Mouse (Mus musculus): ENCODE data around the gene Tmed8. TPM values are rescaled to one million over a fixed set of nuclear protein-coding genes. Genes with fewer than 3 reads are reported as not detected.
"Not testable (repeated sequence)": the region's sequence is repeated elsewhere in the genome, so short reads cannot be mapped to it uniquely, and the experiment has no call there.

The Tmed8 gene
- polyA plus RNA-seq, 1 experiment from 2014 or later = 3.6 TPM

DNA sequence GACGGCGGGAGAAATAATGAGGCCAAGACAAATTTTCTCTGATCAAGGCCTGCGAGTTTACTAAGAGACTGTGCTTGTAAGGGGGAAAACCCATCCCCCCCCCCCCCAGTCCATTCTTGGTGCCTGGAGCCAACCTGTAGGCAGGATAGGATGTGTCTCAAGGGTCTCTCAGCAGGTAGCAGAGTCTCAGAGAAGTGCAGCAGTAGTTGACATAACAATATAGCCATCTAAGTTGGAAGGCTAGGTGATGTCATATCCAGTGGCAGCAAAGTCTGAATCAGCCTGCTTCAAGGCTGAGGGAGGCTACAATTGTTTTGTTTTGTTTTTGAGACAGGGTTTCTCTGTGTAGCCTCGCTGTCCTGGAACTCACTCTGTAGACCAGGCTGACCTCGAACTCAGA lies 5.5 kb upstream of the Tmed8 start:
- WGBS = 86% methylated on average over 5 of the region's 5 CpGs

DNA sequence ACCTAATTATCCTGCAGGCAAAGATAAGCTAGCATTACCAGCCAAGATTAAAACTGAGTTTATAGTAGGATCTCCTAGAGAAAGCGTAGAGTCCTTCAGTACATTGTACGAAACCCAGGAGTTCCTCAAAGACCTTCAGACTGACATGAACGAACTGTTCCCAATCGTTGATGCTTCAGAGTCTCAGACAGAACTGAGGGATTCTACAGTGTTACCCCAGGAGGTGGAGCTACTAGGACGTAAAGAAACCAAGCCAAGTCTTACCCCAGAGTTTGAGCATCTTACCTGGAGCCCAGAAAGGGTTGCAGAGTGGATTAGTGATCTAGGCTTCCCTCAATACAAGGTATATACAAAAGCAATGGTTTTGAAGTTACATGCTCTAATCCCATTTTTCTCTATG lies 1.4 kb upstream of the Tmed8 start:
- H3K9me3 ChIP-seq = no peaks in the 10 kb centered on the region
- H3K4me1 ChIP-seq = peaks cover 15% of the 10 kb centered on the region; the same call in 1 of the 2 replicates
- ATAC-seq (ENCODE audit: insufficient number of reproducible peaks, insufficient read depth, low FRiP score, low TSS enrichment) = no peak
- H3K36me3 ChIP-seq = no peaks in the 10 kb centered on the region
- H3K27ac ChIP-seq = no peak overlapping the region
- no peak overlapping the region for H3K4me3 ChIP-seq
- 74% methylated on average over 5 of the region's 5 CpGs for WGBS
- no peak overlapping the region for H3K4me2 ChIP-seq (replicated peaks)
- H3K9ac ChIP-seq = no peak overlapping the region
- H3K27me3 ChIP-seq = 0 out of 2 replicates have a peak, but pooled peaks cover 2% of the 10 kb centered on the region

More for the DNA sequence above, 5.5 kb upstream of the Tmed8 start:
- not testable (repeated sequence) for H3K4me2 ChIP-seq (replicated peaks); H3K4me1 ChIP-seq; H3K9me3 ChIP-seq; ATAC-seq (ENCODE audit: insufficient number of reproducible peaks, insufficient read depth, low FRiP score, low TSS enrichment); H3K27me3 ChIP-seq; H3K27ac ChIP-seq; H3K4me3 ChIP-seq; H3K36me3 ChIP-seq; H3K9ac ChIP-seq

DNA sequence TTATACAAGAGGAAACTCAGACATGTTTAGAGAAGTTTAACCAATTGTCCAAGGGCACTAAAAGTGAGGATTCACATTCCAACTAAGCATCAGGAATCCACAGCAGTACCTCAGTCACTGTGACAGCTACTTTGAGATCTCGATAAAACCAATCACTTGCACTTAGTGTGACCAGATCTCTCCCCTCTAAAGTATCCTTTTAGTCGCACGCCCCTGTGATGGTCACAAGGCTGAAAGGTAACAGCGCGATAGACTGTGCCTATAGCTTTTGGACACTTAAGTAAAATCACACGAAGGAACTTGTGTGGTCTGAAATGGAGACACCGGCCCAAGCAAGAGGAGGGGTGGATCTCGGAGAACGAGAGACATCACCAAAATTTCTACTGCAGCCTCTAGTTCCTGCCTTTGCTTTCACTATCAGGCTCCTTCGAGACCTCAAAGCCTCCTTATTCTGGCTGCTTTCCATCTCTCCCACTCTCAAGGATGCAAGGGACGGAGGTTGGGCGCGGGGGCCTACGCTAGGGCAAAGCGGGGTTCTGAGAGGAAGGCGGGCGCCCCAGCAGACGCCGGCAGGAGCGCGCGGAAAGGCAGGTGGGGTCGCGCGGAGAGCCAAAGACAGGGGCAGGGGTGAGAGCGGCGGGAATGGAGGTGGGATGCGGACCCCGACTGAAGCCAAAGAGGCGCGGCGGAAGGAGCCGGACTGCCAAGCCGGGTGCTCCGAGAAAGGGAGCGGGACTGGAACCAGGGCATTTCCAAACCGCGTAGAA lies 865 bp downstream of the Tmed8 start, which contains the start of gene Samd15:
Gene Samd15, plus strand, starts transcription at position 518 of the 767 bp plus-strand sequence.
- WGBS = under 1% methylated on average over 38 of the region's 38 CpGs
- peak within 1 kb of the TSS; percentile 82 for H3K9ac ChIP-seq
- H3K9me3 ChIP-seq = no peaks in the 10 kb centered on the region
- no peak; the same call in 1 of the 2 replicates for ATAC-seq (ENCODE audit: insufficient number of reproducible peaks, insufficient read depth, low FRiP score, low TSS enrichment)
- H3K27me3 ChIP-seq = 0 out of 2 replicates have a peak, but pooled peaks cover 2% of the 10 kb centered on the region
- H3K4me1 ChIP-seq = peaks cover 15% of the 10 kb centered on the region; the same call in 1 of the 2 replicates
- no peaks in the 10 kb centered on the region for H3K36me3 ChIP-seq
- peak within 1 kb of the TSS; percentile 87 for H3K4me3 ChIP-seq
- peak within 1 kb of the TSS; percentile 74 for H3K4me2 ChIP-seq (replicated peaks)
- H3K27ac ChIP-seq = peak within 1 kb of the TSS; percentile 80

DNA sequence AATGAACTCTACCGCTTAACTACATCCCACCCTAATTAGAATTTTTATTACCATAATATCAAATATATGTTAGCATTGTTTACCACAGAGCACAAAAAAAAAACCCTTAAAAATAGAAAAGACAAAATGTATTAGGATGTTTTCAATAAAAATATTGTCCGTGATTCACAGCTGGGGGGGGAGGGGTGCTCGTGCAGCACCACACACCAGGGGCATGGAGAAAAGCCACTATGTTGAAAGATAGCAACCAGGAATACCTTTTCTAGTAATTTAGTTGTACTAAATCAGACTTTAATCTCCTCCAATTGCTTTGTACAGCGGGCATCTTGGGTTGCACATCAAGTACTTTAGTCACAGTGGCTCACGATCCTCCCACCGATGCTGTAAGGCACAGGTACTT lies 1.5 kb downstream of the Tmed8 start:
- H3K36me3 ChIP-seq = no peaks in the 10 kb centered on the region
- H3K4me2 ChIP-seq (replicated peaks) = peak overlapping the region; percentile 74
- H3K4me3 ChIP-seq = peak overlapping the region; percentile 87
- WGBS = 42% methylated on average over 6 of the region's 6 CpGs
- no peak for ATAC-seq (ENCODE audit: insufficient number of reproducible peaks, insufficient read depth, low FRiP score, low TSS enrichment)
- 0 out of 2 replicates have a peak overlapping the region, but pooled peaks have one; percentile 82 for H3K9ac ChIP-seq
- H3K27ac ChIP-seq = no peak overlapping the region
- H3K4me1 ChIP-seq = peaks cover 15% of the 10 kb centered on the region; the same call in 1 of the 2 replicates
- 0 out of 2 replicates have a peak, but pooled peaks cover 2% of the 10 kb centered on the region for H3K27me3 ChIP-seq
- H3K9me3 ChIP-seq = no peaks in the 10 kb centered on the region

DNA sequence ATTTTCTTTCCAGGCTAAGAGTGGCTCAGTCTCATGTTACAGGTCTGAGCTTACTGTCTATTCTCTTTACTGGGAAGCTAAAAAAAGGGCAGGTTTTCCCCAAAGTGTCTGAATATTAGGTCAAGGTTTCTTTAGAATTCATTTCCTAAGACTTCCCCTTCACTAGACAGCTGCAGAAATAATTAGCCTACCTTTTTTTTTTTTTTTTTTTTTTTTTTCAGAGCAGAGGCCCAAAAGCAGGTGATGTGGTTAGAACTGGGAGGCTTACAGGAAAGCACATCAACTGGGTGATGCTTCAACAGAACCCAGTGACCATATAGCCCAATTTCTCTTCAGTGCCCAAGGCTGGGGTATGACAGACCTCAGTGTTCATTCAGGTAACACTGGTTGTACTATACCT lies 3.9 kb downstream of the Tmed8 start:
- Histone ChIP-seq H3K4me1 (peaks cover 15% of the 10 kb centered on the region; the same call in 1 of the 2 replicates), H3K27ac (no peak overlapping the region), H3K4me2 (replicated peaks) (no peak overlapping the region), H3K27me3 (no peaks in the 10 kb centered on the region), H3K9ac (no peak overlapping the region), H3K36me3 (no peaks in the 10 kb centered on the region), H3K9me3 (no peaks in the 10 kb centered on the region), H3K4me3 (no peak overlapping the region)
- ATAC-seq (ENCODE audit: insufficient number of reproducible peaks, insufficient read depth, low FRiP score, low TSS enrichment) = no peak

DNA sequence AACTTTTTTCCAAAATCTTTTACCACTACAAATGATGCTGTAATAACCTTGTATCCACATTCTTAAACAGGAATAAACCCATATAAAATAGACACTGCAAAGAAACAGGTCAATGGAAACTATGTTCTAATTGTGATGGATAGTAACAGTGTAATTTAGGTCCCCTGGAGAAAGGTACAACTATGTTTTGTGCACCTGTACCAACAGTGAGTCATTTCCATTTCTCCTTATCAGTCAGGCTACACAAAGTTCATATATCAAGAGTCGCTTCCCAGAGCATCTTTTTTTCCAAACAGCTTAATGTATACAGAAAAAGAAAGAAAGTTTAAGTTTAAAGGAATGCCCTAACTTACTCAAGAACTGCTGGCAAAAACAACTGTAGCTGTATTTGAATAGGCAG lies 5.2 kb downstream of the Tmed8 start:
- H3K27ac ChIP-seq = no peak overlapping the region
- H3K4me3 ChIP-seq = no peak overlapping the region
- H3K36me3 ChIP-seq = no peaks in the 10 kb centered on the region
- no peaks in the 10 kb centered on the region for H3K27me3 ChIP-seq
- no peak for ATAC-seq (ENCODE audit: insufficient number of reproducible peaks, insufficient read depth, low FRiP score, low TSS enrichment)
- no peaks in the 10 kb centered on the region for H3K9me3 ChIP-seq
- H3K9ac ChIP-seq = no peak overlapping the region
- WGBS = 75% methylated on average over 1 of the region's 1 CpGs
- peaks cover 15% of the 10 kb centered on the region; the same call in 1 of the 2 replicates for H3K4me1 ChIP-seq
- H3K4me2 ChIP-seq (replicated peaks) = no peak overlapping the region

DNA sequence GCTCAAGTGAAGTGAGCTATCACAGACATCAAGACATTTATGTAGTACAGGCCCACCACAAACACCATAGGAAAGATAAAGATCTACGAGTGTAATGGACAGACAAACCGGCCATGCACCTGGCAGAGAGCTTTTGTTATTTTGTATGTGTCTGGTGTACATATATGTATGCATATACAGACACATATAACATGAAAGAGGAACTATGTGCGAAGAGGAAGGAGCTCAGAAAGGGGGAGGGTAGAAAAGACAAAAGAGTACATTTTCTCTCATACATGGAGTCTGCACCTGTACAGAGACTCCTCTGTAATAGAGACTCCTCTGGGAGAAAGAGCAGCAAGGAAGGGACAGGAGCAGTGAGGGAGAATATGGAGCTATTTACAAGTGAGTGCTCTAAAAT lies 7.2 kb downstream of the Tmed8 start:
- Histone ChIP-seq H3K27me3 (no peaks in the 10 kb centered on the region), H3K9ac (no peak overlapping the region), H3K27ac (no peak overlapping the region), H3K36me3 (no peaks in the 10 kb centered on the region), H3K4me2 (replicated peaks) (no peak overlapping the region), H3K9me3 (no peaks in the 10 kb centered on the region), H3K4me3 (no peak overlapping the region), H3K4me1 (0 out of 2 replicates have a peak, but pooled peaks cover 6% of the 10 kb centered on the region)
- WGBS = 87% methylated on average over 3 of the region's 3 CpGs
- no peak for ATAC-seq (ENCODE audit: insufficient number of reproducible peaks, insufficient read depth, low FRiP score, low TSS enrichment)

DNA sequence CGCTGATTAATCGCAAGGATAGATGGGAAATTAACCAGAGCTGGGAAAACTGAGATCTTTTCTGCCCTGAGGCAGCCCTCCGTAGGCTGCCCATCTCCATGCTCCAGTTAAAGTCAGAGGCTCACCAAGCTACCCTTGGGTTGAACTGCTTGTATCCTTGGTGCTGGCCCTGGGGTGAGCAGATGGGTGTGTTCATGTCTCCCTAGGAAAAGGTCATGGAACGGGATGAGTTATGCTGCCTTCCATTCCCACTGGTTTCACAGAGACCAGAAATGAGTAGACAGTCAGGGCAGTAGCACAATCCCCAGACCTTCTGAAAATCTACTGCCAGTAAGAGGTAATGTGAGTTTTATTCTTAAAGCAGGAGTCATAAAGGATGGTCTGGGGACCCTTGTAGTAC lies 22.6 kb downstream of the Tmed8 start:
- H3K9me3 ChIP-seq = no peaks in the 10 kb centered on the region
- no peak overlapping the region for H3K9ac ChIP-seq
- no peak overlapping the region for H3K4me2 ChIP-seq (replicated peaks)
- no peaks in the 10 kb centered on the region for H3K27me3 ChIP-seq
- H3K4me1 ChIP-seq = peaks cover 31% of the 10 kb centered on the region
- no peak overlapping the region for H3K4me3 ChIP-seq
- H3K36me3 ChIP-seq = no peaks in the 10 kb centered on the region
- ATAC-seq (ENCODE audit: insufficient number of reproducible peaks, insufficient read depth, low FRiP score, low TSS enrichment) = no peak
- 92% methylated on average over 4 of the region's 4 CpGs for WGBS
- no peak overlapping the region for H3K27ac ChIP-seq

DNA sequence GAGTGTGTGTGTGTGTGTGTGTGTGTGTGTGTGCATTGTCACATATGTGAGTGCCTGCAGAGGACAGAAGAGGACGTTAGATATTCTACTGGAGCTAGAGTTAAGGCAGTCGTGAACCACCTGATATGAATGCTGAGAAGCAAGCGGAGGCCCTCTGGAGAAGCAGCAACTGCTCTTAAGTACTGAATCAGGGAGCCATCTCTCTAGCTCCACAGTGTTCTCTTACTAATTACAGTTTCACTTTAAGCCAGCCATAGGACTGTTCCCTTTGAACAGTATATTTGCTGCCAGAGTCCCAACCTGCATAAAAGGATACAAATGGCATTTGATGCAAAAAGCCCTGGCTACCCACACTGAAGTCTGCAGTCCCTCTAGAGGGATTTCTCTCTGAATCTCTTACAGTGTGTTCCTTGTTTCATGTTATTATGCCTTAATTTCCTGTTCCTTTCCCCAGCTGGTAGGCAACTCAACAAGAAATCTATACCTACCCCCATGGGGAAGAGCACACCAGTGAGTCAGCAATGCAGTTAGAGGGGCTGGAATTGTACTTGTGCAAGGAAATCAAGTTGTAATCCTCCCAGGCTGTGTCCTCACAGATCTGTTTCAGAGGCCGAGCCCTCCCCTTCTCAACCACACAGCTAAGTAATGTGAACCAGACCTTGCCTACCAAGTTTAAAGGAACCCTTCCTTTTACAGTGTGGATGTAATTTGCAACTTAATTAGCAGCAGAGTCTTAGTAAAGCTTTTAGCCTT lies 24.9 kb downstream of the Tmed8 start:
- 33% methylated on average over 4 of the region's 4 CpGs for WGBS
- H3K4me1 ChIP-seq = peaks cover 31% of the 10 kb centered on the region
- 0 out of 2 replicates have a peak overlapping the region, but pooled peaks have one; percentile 2 for H3K4me2 ChIP-seq (replicated peaks)
- peak; percentile 85 for ATAC-seq (ENCODE audit: insufficient number of reproducible peaks, insufficient read depth, low FRiP score, low TSS enrichment)
- peak overlapping the region; percentile 72 for H3K27ac ChIP-seq
- H3K9me3 ChIP-seq = no peaks in the 10 kb centered on the region
- no peak overlapping the region for H3K9ac ChIP-seq
- no peaks in the 10 kb centered on the region for H3K27me3 ChIP-seq
- peaks cover 10% of the 10 kb centered on the region for H3K36me3 ChIP-seq
- no peak overlapping the region for H3K4me3 ChIP-seq

DNA sequence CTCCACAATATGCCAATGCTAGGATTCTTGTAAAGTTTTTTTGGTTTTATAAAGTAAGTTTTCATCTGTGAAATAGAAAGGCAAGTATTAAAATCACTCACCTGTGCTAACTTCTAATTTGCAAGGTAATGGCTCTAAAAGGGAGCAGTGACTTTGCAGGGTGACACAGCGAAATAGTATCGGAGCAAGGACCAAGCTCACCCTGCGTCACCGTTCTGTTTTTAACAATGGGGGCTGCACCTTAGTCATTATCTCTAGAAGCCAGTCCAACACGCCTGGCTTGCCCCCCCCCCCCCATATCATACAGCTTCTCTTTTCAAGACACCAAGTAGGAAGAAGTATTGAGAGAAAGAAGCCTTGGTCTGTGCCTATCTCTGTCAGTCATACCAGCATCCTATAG lies 39.4 kb downstream of the Tmed8 start:
- Histone ChIP-seq H3K27me3 (no peaks in the 10 kb centered on the region), H3K4me3 (no peak overlapping the region), H3K9me3 (no peaks in the 10 kb centered on the region), H3K36me3 (peaks cover 19% of the 10 kb centered on the region), H3K27ac (no peak overlapping the region), H3K4me2 (replicated peaks) (no peak overlapping the region), H3K4me1 (no peaks in the 10 kb centered on the region), H3K9ac (no peak overlapping the region)
- ATAC-seq (ENCODE audit: insufficient number of reproducible peaks, insufficient read depth, low FRiP score, low TSS enrichment) = no peak
- 88% methylated on average over 5 of the region's 5 CpGs for WGBS

DNA sequence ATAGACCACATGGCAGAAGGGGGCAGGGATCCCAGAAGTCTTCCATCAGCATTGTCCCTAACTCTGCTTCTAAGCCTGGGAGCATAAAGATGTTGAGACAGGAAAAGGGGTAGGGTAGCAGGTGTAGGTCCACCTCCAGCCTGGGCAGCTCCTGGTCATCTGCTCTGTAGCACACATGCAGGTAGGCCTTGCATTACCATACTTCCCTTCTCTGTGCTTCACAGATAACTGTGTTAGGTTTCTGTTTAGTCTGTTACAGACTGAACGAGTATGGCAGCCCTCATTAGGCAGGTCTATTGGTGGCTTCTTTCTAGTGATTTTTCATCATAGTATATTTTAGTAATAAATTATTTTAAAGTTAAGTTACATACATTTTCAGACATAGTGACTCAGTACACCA lies 39.9 kb downstream of the Tmed8 start:
- Histone ChIP-seq H3K36me3 (peaks cover 22% of the 10 kb centered on the region), H3K9ac (no peak overlapping the region), H3K4me2 (replicated peaks) (no peak overlapping the region), H3K27ac (no peak overlapping the region), H3K4me1 (no peaks in the 10 kb centered on the region), H3K9me3 (no peaks in the 10 kb centered on the region), H3K4me3 (no peak overlapping the region), H3K27me3 (no peaks in the 10 kb centered on the region)
- ATAC-seq (ENCODE audit: insufficient number of reproducible peaks, insufficient read depth, low FRiP score, low TSS enrichment) = no peak
- WGBS = 75% methylated on average over 1 of the region's 1 CpGs

DNA sequence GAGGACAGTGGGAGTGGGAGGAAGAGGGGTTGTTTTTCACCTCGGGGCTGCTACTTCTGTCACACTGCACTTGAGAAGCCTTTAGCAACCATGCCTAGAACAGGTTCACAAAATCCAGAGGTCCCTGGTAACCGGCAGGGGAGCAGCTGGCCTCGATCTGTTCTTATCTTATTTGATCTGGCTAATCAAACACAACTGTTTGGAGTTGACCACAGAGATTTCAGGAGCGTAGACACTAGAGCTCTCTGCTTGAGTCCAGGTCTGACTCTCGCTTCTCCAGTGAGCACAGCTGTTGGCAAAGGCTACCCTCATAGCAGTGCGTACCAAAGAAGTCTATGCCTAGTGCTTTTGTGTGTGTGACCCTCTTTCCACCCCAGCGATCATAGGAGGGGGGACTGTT lies 42.2 kb downstream of the Tmed8 start:
- H3K4me3 ChIP-seq = no peak overlapping the region
- peaks cover 10% of the 10 kb centered on the region for H3K36me3 ChIP-seq
- H3K9me3 ChIP-seq = no peaks in the 10 kb centered on the region
- WGBS = 57% methylated on average over 7 of the region's 7 CpGs
- H3K27ac ChIP-seq = no peak overlapping the region
- ATAC-seq (ENCODE audit: insufficient number of reproducible peaks, insufficient read depth, low FRiP score, low TSS enrichment) = no peak
- no peaks in the 10 kb centered on the region for H3K4me1 ChIP-seq
- H3K9ac ChIP-seq = no peak overlapping the region
- H3K4me2 ChIP-seq (replicated peaks) = no peak overlapping the region
- no peaks in the 10 kb centered on the region for H3K27me3 ChIP-seq
